ENCODE assay signal across 8 mouse cellular contexts in genomic region chr3:145648097-145648931, GRCm38 (mm10). TPM values are rescaled to one million over a fixed set of nuclear protein-coding genes. Genes with fewer than 3 reads are reported as not detected.
DNase-seq lines count a peak whose midpoint lies in the region; ATAC-seq and TF ChIP-seq lines count a peak whose summit lies in the region.

No protein-coding gene starts in this region.

- peak overlapping the region; percentile 69 to 80 for H3K4me3 ChIP-seq in heart, embryonic 14.5 days (ENCODE audit: control insufficient read depth in 1 of 2, insufficient read depth in 1 of 2, low read depth in 1 of 2, low read length in 2 of 2)
- peak overlapping the region; percentile 76 for H3K4me3 ChIP-seq in limb, embryonic 12.5 days (replicated peaks)
- H3K4me3 ChIP-seq in midbrain, postnatal 0 days (ENCODE audit: low read depth, low read length), result peak overlapping the region; percentile 51

- peaks cover 18% of the 10 kb centered on the region for H3K36me3 ChIP-seq in heart, embryonic 14.5 days (ENCODE audit: control insufficient read depth, insufficient read depth, low read length)
- peaks cover 15% of the 10 kb centered on the region for H3K36me3 ChIP-seq in limb, embryonic 12.5 days
- H3K36me3 ChIP-seq in midbrain, postnatal 0 days (ENCODE audit: insufficient read depth, low read length), result no peaks in the 10 kb centered on the region

- peak overlapping the region; percentile 91 to 96 for H3K27ac ChIP-seq in heart, embryonic 14.5 days (replicated peaks in 1 of 2; ENCODE audit: control insufficient read depth in 1 of 2, insufficient read depth in 1 of 2, low read depth in 2 of 2, low read length in 2 of 2)
- H3K27ac ChIP-seq in limb, embryonic 12.5 days, result peak overlapping the region; percentile 98
- H3K27ac ChIP-seq in midbrain, postnatal 0 days (ENCODE audit: low read depth, low read length), result no peak overlapping the region

- H3K4me2 ChIP-seq in heart, embryonic 14.5 days (ENCODE audit: low read length), result peak overlapping the region; percentile 77
- peak overlapping the region; percentile 80 for H3K4me2 ChIP-seq in limb, embryonic 12.5 days
- peak overlapping the region; percentile 95 for H3K4me2 ChIP-seq in midbrain, postnatal 0 days (ENCODE audit: low read depth, low read length, poor library complexity, severe bottlenecking)

- no peaks in the 10 kb centered on the region for H3K27me3 ChIP-seq in heart, embryonic 14.5 days (ENCODE audit: control insufficient read depth, insufficient read depth, low read length)
- H3K27me3 ChIP-seq in limb, embryonic 12.5 days, result no peaks in the 10 kb centered on the region
- peaks cover 14% of the 10 kb centered on the region; the same call in 1 of the 2 replicates for H3K27me3 ChIP-seq in midbrain, postnatal 0 days (ENCODE audit: insufficient read depth, low read length)

- 6% methylated on average over 26 of the region's 26 CpGs for WGBS in heart, embryonic 14.5 days
- 27% methylated on average over 26 of the region's 26 CpGs for WGBS in limb, embryonic 12.5 days
- 20% methylated on average over 26 of the region's 26 CpGs for WGBS in midbrain, postnatal 0 days

- peak; percentile 58 for TF ChIP-seq CTCF in brain, embryonic 14.5 days (IDR thresholded peaks at IDR 0.05; ENCODE audit: borderline replicate concordance, extremely low read depth, insufficient read depth, insufficient read length)
- peak; percentile 70 for TF ChIP-seq CTCF in midbrain, postnatal 0 days (IDR thresholded peaks at IDR 0.05)

- H3K4me1 ChIP-seq in heart, embryonic 14.5 days (ENCODE audit: control insufficient read depth in 2 of 2, insufficient read depth in 2 of 2, low read length in 2 of 2), result peaks cover 22 to 40% of the 10 kb centered on the region in 2 experiments
- H3K4me1 ChIP-seq in limb, embryonic 12.5 days (replicated peaks), result peaks cover 61% of the 10 kb centered on the region
- H3K4me1 ChIP-seq in midbrain, postnatal 0 days (ENCODE audit: insufficient read depth, low read length), result peaks cover 6% of the 10 kb centered on the region; the same call in 1 of the 2 replicates

- DNase-seq in adrenal gland, postnatal 14 days, result peak; percentile 54
- DNase-seq in adrenal gland, postnatal 10 days, result no peak
- DNase-seq in brain, embryonic 14.5 days (ENCODE audit: low read depth), result peak; percentile 78
- peak; percentile 74 for DNase-seq in midbrain, postnatal 0 days (ENCODE audit: low spot score)
- DNase-seq in urinary bladder, postnatal 4 days (ENCODE audit: low spot score in 2 of 2), result no peak
- no peak for DNase-seq in cerebellum, postnatal 36 days

- H3K9ac ChIP-seq in heart, embryonic 14.5 days (ENCODE audit: low read length), result peak overlapping the region; percentile 94
- peak overlapping the region; percentile 89 for H3K9ac ChIP-seq in limb, embryonic 12.5 days (replicated peaks)
- no peak overlapping the region for H3K9ac ChIP-seq in midbrain, postnatal 0 days (replicated peaks; ENCODE audit: low read length, poor library complexity, severe bottlenecking)

- no peak for ATAC-seq in heart, embryonic 14.5 days (ENCODE audit: insufficient number of reproducible peaks, insufficient read depth, low FRiP score, low read depth)
- no peak for ATAC-seq in limb, embryonic 12.5 days (ENCODE audit: insufficient number of reproducible peaks, insufficient read depth, low FRiP score, low TSS enrichment, low read depth)
- peak; percentile 61; the same call in 1 of the 2 replicates for ATAC-seq in midbrain, postnatal 0 days (ENCODE audit: low FRiP score)

- no peaks in the 10 kb centered on the region for H3K9me3 ChIP-seq in heart, embryonic 14.5 days (ENCODE audit: control insufficient read depth, low read length)
- no peaks in the 10 kb centered on the region for H3K9me3 ChIP-seq in limb, embryonic 12.5 days
- no peaks in the 10 kb centered on the region for H3K9me3 ChIP-seq in midbrain, postnatal 0 days (ENCODE audit: low read length)

- no peak for TF ChIP-seq POLR2A in brain, embryonic 14.5 days (IDR thresholded peaks at IDR 0.05; ENCODE audit: borderline replicate concordance, extremely low read depth, insufficient read depth, insufficient read length, poor library complexity, severe bottlenecking)

RNA-seq across cellular contexts. Expression of gene Ccn1, which starts 1.5 kb away (rescaled TPM):
- total RNA-seq in adrenal gland, postnatal 14 days (2021), result 25.5 and 27.8 TPM in 2 replicates
- 10 to 100 TPM; 18.6 to 47.5 TPM for total RNA-seq in adrenal gland, postnatal 10 days (2021)
- polyA plus RNA-seq in brain, embryonic 14.5 days (2012; rRNA removed), result 12.9 and 17.3 TPM in 2 replicates
- polyA plus RNA-seq in heart, embryonic 14.5 days (2014; fragmentation: Nextera tagmentation; extraction: Ambion mirVana), result 29.4 and 42.7 TPM in 2 replicates
- polyA plus RNA-seq in limb, embryonic 12.5 days (2016; fragmentation: Nextera tagmentation; extraction: Ambion mirVana), result 58.7 and 65.8 TPM in 2 replicates
- 3.8 and 4.9 TPM in 2 replicates for total RNA-seq in midbrain, postnatal 0 days (2014; rRNA removed)
- polyA plus RNA-seq in midbrain, postnatal 0 days (2015; fragmentation: Nextera tagmentation; extraction: Ambion mirVana), result 5.3 and 5.6 TPM in 2 replicates

Comparison
In these comparisons a context has a peak if more than half of its experiments do, and no peak if none do; other contexts are left out.
1. DNase-seq: peak in adrenal gland, postnatal 14 days (single experiment), brain, embryonic 14.5 days (single experiment) and midbrain, postnatal 0 days (single experiment); none in adrenal gland, postnatal 10 days (single experiment), urinary bladder, postnatal 4 days (0 of 2) and cerebellum, postnatal 36 days (0 of 2).
2. Peak in every context shown above with its lines, with median percentiles within 50 percentile points of each other: H3K4me2 ChIP-seq and H3K4me3 ChIP-seq.